Mouse (Mus musculus): ENCODE results near the gene Carf.

DNA sequence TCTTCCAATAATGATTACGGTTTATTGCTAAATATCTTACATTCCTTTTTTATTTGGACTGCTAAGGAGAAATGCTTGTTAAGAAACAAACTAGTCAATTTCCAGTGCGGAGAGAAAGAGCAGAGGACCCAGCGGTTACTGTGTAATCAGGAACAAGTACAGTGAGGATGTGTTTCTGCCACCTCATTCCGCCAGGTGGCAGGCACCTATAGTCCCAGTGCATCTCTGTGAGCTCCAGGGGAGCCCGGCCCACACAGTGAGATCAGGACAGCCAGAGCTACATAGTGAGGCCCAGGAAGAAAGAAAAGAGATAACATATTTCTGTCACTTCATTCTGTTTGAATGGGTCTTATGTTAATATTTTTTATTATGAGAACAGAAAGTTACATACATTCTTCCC, 54.7 kb downstream of the Carf start:
- no peak for TF ChIP-seq CTCF (IDR thresholded peaks at IDR 0.05; ENCODE audit: extremely low read depth, insufficient read length, insufficient replicate concordance, low read depth, low read length)
- TF ChIP-seq POLR2A (IDR thresholded peaks at IDR 0.05; ENCODE audit: low read depth, low read length): no peak

Data from small intestine, adult 2 months (tissue).